Mouse (Mus musculus) MN1 (cell line): ENCODE measurements at regions not wholly inside any gene's neighbourhood (a gene's known extent, or its start where the extent isn't known, plus 50 kb on each side); places are given as distances from the start of the nearest gene placed in this dataset.
A peak's percentile ranks its signal among the peaks of the same experiment; 100 is the strongest.

Experiments
- DNase-seq: peaks from one replicate; pipeline ENCODE4 v3.0.0-alpha.2; 2016; ENCODE audit warnings: low spot score

- DNase-seq: no peak
Measured at GRCm38 (mm10) chr11:112593821-112594220, 188.2 kb upstream of the Sox9 start.

DNA sequence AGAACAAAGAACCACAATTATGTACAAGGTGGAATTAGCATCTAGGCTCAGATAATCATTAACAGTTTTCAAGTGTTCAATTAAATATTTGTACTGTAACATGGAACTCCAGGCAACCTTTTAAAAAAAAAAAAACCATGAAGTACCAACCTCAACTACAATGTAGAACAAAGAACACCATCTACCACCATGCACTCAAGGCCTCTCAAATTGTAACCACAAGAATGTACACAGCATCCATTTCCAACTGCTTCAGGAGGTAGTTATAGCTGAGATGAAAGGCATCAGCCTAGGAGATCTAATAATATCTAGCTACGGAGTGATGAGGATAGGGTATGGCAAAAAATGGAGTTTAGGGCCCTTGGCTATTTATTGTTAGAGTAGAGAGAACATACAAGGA lies 174.7 kb upstream of the Sox9 start:
- DNase-seq: no peak

DNA sequence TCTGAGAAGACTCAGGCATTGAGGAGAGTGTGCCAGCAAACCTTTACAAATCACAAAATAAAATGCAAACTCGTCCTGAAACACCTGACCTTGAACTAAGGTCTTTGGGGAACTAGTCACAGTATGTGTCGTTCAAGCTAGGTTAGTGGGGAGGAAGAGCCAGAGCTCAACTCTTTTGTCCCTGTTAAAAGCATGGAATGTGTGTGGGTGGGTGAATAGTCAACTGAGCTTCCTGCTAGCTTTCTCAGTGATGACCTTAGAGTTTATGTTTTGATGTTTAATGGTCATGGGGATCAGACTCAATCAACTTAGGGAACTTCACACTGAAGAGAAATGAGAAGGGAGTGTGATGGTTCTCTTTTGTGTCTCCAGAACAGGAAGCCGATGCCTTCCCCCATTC lies 172.7 kb upstream of the Sox9 start:
- DNase-seq: no peak

GRCm38 (mm10) chr11:112611073-112611472 lies 171.0 kb upstream of the Sox9 start:
- DNase-seq: no peak

- peak; percentile 10 for DNase-seq
Measured at GRCm38 (mm10) chr11:112615629-112616028, 166.4 kb upstream of the Sox9 start.

DNA sequence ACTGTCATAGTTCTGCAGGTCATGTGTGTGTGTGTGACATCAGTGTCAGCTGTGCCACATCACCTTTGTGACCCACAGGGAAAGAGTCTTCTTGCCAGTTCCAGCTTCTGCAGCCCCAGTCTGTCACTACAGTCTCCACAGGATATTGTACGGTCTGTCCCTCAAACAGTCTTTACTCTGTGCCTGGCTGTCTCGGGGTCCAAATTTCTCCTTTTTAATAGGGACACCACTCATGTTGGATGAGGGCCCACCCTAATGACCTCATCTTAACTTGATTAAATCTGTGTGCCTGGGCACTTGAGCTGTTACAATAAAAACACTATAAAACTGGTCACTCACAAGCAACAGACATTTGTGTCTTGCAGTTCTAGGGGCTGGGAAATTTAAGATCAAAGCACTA lies 165.1 kb upstream of the Sox9 start:
- peak; percentile 13 for DNase-seq

DNA sequence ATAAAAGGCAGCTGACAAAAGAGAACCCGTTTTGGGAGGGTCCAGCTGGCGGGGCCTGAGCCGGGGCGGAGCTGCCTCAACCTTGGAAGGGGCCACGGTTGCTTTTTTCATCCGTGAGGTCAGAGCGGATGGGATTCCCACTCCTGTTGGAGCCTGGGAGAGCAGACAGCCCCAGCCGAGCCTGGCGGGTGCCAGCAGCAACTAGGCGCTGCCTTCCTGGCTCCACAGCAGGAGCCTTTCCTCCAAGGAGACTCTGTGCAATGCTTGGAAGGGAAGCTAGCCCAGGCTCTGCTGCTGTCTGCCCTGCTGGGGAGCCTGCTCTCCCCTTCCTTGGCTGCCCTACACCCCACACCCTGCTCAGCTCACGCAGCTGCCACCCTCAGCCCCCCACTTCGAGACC lies 161.1 kb upstream of the Sox9 start:
- no peak for DNase-seq

GRCm38 (mm10) chr11:112621385-112622120 lies 160.5 kb upstream of the Sox9 start:
- no peak for DNase-seq

DNA sequence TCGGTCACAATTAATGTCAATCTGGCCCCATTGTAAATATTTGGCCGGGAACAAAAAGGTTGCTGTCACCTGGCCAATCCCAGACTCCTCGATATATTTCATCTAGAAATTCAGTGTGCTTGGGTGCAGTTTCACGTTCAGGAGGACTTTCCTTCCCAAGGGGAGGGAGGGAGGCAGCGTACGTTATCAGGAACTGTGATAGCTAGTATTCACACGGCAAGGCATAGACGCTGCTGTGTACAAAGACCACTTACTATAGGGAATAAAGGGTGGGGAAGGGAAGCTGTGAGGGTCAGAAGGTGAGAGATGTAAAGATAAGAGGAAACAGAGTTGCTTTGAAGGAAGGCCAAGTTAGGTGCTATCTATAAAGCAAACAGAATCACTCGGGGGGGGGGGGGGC lies 132.7 kb upstream of the Sox9 start:
- DNase-seq: no peak

DNA sequence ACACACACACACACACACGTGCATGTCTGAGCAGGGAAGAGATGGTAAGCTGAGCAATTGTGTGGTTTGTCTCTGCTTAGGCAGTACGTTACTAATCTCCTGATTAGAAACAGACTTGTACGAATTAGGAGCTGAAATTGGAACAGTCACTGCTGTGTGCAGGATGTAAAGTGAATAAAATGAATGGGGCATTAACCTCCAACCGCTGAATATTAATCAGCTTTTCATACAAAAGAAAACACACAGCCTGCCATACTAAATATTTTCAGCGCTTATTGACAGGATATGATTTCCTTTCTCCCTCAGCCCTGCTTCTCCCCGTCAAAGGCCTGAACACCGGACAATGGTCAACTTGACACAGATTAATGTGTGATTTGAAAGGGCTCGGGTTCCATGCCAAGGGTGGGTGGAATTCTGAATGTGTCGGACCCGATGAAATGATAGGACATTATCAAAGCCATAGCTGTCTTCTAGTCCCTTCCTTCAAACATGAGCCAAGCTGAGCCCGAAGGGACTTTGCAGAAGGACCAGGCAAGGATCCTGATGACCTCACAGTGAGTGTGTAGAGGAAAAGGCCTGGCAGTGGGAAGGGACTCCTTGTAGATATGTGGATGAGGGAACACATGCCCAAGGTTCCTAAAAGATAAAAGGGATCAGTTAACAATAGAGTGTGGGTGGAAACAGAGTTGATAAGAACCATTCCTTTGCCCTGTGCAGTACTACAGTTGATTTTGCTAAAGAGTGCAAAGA lies 124.4 kb upstream of the Sox9 start:
- no peak for DNase-seq

GRCm38 (mm10) chr11:112659911-112660310 lies 122.1 kb upstream of the Sox9 start:
- DNase-seq: no peak

DNA sequence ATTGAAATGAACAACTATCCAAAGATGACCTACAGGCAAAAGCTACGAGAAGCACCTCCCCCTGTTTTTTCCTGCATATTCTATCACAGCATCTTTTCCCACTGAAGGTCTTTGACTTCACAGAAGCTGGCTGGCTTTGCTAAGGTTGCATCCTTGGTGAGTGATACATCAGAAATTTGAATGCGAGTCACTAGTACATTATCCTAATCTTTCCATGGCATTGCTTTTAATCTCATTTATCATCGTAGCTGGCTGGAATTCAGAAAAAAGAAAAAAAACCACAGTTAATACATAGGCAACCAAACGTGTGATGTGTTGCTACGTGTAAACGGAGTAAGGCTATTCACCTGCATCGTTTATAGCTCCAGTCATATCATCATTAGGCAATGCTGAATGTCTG lies 120.6 kb upstream of the Sox9 start:
- DNase-seq: no peak

- no peak for DNase-seq
Measured at GRCm38 (mm10) chr11:112667311-112667710, 114.7 kb upstream of the Sox9 start.

DNA sequence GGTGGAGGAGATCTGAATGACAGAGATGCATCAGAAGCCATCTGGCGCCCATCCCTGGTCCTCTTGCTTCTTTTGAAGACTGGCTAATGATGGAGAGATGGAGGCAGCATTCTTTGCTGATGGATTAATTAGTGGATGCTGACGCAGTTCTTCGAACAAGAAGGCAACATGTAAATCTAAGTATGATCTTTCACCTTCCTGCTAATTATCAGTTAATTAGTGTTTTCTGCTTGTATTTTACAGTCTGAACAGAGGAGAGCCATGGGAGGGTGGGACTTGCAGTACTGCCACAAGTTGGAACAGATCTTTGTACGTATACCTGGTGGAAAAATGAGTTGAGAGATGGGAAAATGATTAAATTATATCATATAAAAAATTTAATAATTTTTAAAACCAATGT lies 109.9 kb upstream of the Sox9 start:
- no peak for DNase-seq

DNA sequence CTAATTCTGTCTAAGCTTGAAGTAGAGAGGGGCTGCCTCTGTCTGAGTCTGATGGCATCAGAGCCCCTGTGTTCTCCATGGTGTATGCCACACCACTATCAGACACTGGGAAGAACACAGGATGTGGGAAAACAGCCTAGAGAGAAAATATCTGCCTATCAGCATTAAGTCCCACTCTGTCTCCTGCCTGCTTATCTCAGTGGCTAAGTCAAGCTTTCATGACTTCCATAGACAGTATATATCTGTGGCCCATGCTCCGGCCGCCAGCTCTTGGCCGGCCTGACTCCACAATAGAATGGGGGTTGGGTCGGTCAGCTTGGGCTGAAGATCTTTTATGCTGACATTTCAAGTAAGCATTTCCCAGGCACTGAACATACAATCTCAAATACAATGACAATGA lies 92.0 kb upstream of the Sox9 start:
- DNase-seq: no peak

GRCm38 (mm10) chr11:112706091-112706490 lies 75.9 kb upstream of the Sox9 start:
- DNase-seq: no peak

DNA sequence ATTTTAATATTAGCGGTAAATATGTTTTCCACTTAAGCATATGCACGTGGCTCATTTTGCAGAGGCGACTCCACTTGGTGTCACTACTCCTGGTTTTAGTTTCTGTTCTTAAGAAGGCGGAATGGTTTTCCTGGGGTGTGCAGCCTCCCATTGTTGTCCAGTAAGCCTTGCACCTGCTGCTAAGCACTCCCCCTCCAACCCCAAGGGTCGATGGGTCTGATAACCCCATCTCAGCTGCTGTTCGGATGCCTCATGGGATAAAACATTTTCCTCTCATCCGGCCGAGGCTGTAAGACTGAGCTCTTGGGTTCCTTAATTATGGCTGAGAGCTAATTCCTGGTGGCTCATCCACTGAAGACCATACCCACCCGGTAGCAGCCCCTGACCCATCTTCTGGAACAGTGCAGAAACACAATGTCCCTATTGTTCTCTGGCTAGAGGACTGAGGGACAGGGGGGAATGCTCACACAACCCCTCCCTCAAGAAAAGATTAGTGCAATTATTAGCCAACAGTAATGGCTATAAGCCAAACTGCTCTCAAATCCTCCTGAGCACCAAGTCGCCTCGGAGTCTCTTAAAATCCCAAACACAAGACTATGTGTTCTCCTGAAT lies 73.8 kb upstream of the Sox9 start:
- no peak for DNase-seq

DNA sequence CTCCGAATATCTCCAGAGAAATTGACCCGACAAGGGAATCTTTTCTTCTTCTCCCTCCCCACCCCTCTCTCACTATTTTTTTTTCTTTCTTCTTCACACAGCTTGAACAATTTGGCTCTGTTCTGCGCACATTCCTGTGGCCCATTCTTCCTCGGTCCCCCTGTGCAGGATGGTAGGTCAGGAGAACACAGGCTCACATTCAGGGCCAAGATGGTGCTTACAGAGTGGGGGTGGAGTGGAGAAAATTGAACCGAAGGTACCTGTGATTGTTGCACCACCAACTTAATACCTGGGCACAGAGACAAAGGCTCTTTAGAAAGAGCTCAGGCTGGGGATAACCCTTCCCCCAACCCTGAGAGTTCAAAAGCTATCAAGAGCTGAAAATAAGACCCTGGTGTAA lies 70.4 kb upstream of the Sox9 start:
- no peak for DNase-seq

GRCm38 (mm10) chr11:112718547-112718946 lies 63.5 kb upstream of the Sox9 start:
- DNase-seq: no peak

GRCm38 (mm10) chr11:112720652-112721051 lies 61.4 kb upstream of the Sox9 start:
- DNase-seq: no peak

DNA sequence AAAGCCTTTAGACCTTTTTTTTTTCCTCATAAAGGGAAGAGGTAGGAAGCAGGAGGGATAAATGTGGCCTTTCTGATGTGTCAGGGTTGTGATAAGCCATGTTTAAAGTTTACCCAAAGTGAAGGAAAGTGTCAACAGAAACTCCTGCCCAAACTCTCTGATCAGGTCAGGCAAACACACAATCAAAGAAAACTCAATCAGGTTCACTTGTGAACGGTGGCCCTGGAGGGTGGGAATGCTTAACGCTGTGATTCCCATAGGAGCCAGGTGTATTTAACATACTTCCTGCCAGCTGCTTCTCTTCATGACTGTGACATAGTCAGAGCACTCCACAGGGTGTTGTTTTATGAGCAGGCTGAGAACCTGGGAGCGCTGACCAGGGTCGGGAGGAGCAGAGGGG lies 59.1 kb upstream of the Sox9 start:
- no peak for DNase-seq

GRCm38 (mm10) chr11:112728154-112728952 lies 53.7 kb upstream of the Sox9 start:
- DNase-seq: no peak
